Mouse (Mus musculus): Measurements from ENCODE around the gene Parg.

The Parg gene

GRCm38 (mm10) chr14:32321732-32322685 is 120.3 kb downstream of the Parg start, which contains the start of gene Ogdhl:
TSS of gene Ogdhl (plus strand) at chr14:32322019.
- DNase-seq: peak; percentile 26 to 46

GRCm38 (mm10) chr14:32323221-32323620 is 121.5 kb downstream of the Parg start:
- no peak for DNase-seq

GRCm38 (mm10) chr14:32327366-32327765 is 125.6 kb downstream of the Parg start:
- no peak for DNase-seq

- no peak for DNase-seq
Observed at GRCm38 (mm10) chr14:32332515-32333445, 131.0 kb downstream of the Parg start.

GRCm38 (mm10) chr14:32336021-32336420 is 134.3 kb downstream of the Parg start:
- no peak for DNase-seq

- no peak for DNase-seq
Observed at GRCm38 (mm10) chr14:32336547-32336946, 134.8 kb downstream of the Parg start.

GRCm38 (mm10) chr14:32341823-32342222 is 140.1 kb downstream of the Parg start:
- DNase-seq: no peak

- DNase-seq: no peak
Observed at GRCm38 (mm10) chr14:32344176-32344575, 142.4 kb downstream of the Parg start.

GRCm38 (mm10) chr14:32344694-32345093 is 142.9 kb downstream of the Parg start:
- DNase-seq: no peak

Measured in lung, adult 18-20 months (tissue).